Mouse (Mus musculus): ENCODE measurements around the gene Fate1. TPM values are rescaled to one million over a fixed set of nuclear protein-coding genes. Genes with fewer than 3 reads are reported as not detected.
"Not testable (repeated sequence)": the region's sequence is repeated elsewhere in the genome, so short reads cannot be mapped to it uniquely, and the experiment has no call there.

Gene Fate1
- total RNA-seq (2021): not detected
- long read RNA-seq, experiment 1: 0 reads
- long read RNA-seq, experiment 2: 0 reads

- Histone ChIP-seq H3K4me3 (no peak within 1 kb of the TSS), H3K27ac (no peak within 1 kb of the TSS)
- intact Hi-C loops (cut with DNase I): no loop called here
- no peak for TF ChIP-seq CTCF (IDR thresholded peaks at IDR 0.05)
- no peak for DNase-seq
These were observed at the start of gene Fate1 for GRCm38 (mm10) chrX:71972686-71973085. TSS of gene Fate1 (plus strand) at chrX:71972986.

GRCm38 (mm10) chrX:71946631-71947030 lies 26.2 kb upstream of the Fate1 start:
- intact Hi-C loops (cut with DNase I): loop anchor here (1.0 to 10.0 kb wide), 2 partner anchors 132 to 298 kb away; partner anchors contain the start of gene Vma21
- peak; percentile 74 for TF ChIP-seq CTCF (IDR thresholded peaks at IDR 0.05)
- Histone ChIP-seq H3K4me3 (no peak overlapping the region), H3K27ac (no peak overlapping the region)
- DNase-seq: peak; percentile 37

- H3K27ac ChIP-seq: no peak overlapping the region
- TF ChIP-seq CTCF (IDR thresholded peaks at IDR 0.05): no peak
- no peak overlapping the region for H3K4me3 ChIP-seq
- no peak for DNase-seq
- intact Hi-C loops (cut with DNase I): no loop called here
These were observed 14.4 kb upstream of the Fate1 start for GRCm38 (mm10) chrX:71958366-71958765.

GRCm38 (mm10) chrX:71962073-71963051 lies 10.4 kb upstream of the Fate1 start, which contains the start of gene Prrg3:
TSS of gene Prrg3 (plus strand) at chrX:71962624.
- peak; percentile 64 for DNase-seq
- H3K4me3 ChIP-seq: peak within 1 kb of the TSS; percentile 76
- no peak for TF ChIP-seq CTCF (IDR thresholded peaks at IDR 0.05)
- peak within 1 kb of the TSS; percentile 80 for H3K27ac ChIP-seq
- intact Hi-C loops (cut with DNase I): no loop called here

GRCm38 (mm10) chrX:71963275-71963912 lies 9.4 kb upstream of the Fate1 start:
- H3K4me3 ChIP-seq: peak overlapping the region; percentile 76
- no peak for DNase-seq
- TF ChIP-seq CTCF (IDR thresholded peaks at IDR 0.05): no peak
- H3K27ac ChIP-seq: peak overlapping the region; percentile 80
- intact Hi-C loops (cut with DNase I): no loop called here

GRCm38 (mm10) chrX:71968216-71968615 lies 4.6 kb upstream of the Fate1 start:
- TF ChIP-seq CTCF (IDR thresholded peaks at IDR 0.05): no peak
- intact Hi-C loops (cut with DNase I): no loop called here
- DNase-seq: no peak

GRCm38 (mm10) chrX:71968816-71969215 lies 4.0 kb upstream of the Fate1 start:
- H3K27ac ChIP-seq: no peak overlapping the region
- H3K4me3 ChIP-seq: no peak overlapping the region
- DNase-seq: no peak
- TF ChIP-seq CTCF (IDR thresholded peaks at IDR 0.05): no peak
- intact Hi-C loops (cut with DNase I): no loop called here

More at GRCm38 (mm10) chrX:71968216-71968615, 4.6 kb upstream of the Fate1 start:
- no peak overlapping the region for H3K4me3 ChIP-seq
- H3K27ac ChIP-seq: no peak overlapping the region

GRCm38 (mm10) chrX:71971325-71971724 lies 1.5 kb upstream of the Fate1 start:
- no peak for TF ChIP-seq CTCF (IDR thresholded peaks at IDR 0.05)
- DNase-seq: no peak
- no peak overlapping the region for H3K27ac ChIP-seq
- intact Hi-C loops (cut with DNase I): no loop called here
- no peak overlapping the region for H3K4me3 ChIP-seq

GRCm38 (mm10) chrX:71977681-71978080 lies 4.9 kb downstream of the Fate1 start:
- intact Hi-C loops (cut with DNase I); DNase-seq; H3K27ac ChIP-seq; H3K4me3 ChIP-seq: not testable (repeated sequence)

- no peak overlapping the region for H3K27ac ChIP-seq
- intact Hi-C loops (cut with DNase I): no loop called here
- DNase-seq: no peak
- no peak overlapping the region for H3K4me3 ChIP-seq
- no peak for TF ChIP-seq CTCF (IDR thresholded peaks at IDR 0.05)
These were observed 7.7 kb downstream of the Fate1 start for GRCm38 (mm10) chrX:71980443-71980842.

GRCm38 (mm10) chrX:71981322-71981721 lies 8.5 kb downstream of the Fate1 start:
- no peak for TF ChIP-seq CTCF (IDR thresholded peaks at IDR 0.05)
- Histone ChIP-seq H3K27ac (no peak overlapping the region), H3K4me3 (no peak overlapping the region)
- intact Hi-C loops (cut with DNase I): no loop called here
- no peak for DNase-seq

GRCm38 (mm10) chrX:71983205-71983604 lies 10.4 kb downstream of the Fate1 start:
- TF ChIP-seq CTCF (IDR thresholded peaks at IDR 0.05): no peak
- no peak for DNase-seq
- intact Hi-C loops (cut with DNase I): no loop called here
- Histone ChIP-seq H3K27ac (no peak overlapping the region), H3K4me3 (no peak overlapping the region)

GRCm38 (mm10) chrX:71983775-71984174 lies 11.0 kb downstream of the Fate1 start:
- peak; percentile 41 for TF ChIP-seq CTCF (IDR thresholded peaks at IDR 0.05)
- intact Hi-C loops (cut with DNase I): no loop called here
- no peak overlapping the region for H3K4me3 ChIP-seq
- H3K27ac ChIP-seq: no peak overlapping the region
- no peak for DNase-seq
